Mouse (Mus musculus): ENCODE measurements around the gene Hoxb9. TPM values are rescaled to one million over a fixed set of nuclear protein-coding genes. Genes with fewer than 3 reads are reported as not detected.

Hoxb9 gene
- polyA plus RNA-seq, 1 experiment from 2014 or later: not detected

DNA sequence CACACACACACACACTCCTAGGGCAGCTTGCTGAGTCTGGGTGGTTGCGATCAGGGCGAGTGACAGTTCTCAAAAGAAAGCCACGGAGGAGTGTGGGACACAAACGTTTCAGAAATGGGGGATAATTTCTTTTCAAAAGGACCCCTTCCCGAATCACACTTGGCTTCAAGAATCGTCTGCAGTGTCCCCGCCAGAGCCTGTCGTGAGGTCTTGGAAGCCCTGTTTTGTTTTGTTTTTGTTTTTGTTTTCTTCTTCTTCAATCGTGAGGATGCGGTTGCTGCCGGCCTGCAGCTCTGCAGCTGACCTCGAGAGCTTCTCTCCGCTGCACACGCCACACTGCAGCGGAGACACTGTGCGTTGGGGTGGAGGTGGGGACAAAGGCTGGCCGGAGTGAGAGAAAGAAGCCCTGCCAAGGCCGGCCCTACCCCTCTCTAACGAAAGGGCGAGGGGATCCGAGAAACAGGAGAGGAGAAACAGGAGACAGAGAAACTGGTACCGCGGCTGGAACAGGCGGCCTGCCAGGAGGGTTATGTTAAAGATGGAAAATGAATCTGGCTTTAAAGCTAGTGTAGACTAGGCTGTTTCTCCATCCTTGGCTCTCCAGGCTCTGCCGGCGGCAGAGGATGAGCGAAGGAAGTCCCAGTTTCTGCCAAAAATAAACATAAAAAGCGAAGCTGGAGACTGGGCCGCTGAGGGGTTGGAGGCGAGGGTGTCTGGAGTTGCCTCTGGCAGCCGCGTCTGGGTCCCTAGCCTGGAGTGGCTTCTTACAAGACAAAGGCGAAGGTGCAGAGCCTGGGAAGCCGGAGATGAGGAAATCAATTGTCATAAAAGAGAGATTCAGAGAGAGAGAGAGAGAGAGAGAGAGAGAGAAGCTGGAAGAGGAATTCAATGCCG lies 6.1 kb downstream of the Hoxb9 start:
- no peak for ATAC-seq (ENCODE audit: insufficient number of reproducible peaks, insufficient read depth, low FRiP score, low read depth)
- Histone ChIP-seq H3K9me3 (ENCODE audit: control insufficient read depth, low read length) (no peaks in the 10 kb centered on the region), H3K4me3 (ENCODE audit: control insufficient read depth in 1 of 2, insufficient read depth in 1 of 2, low read depth in 1 of 2, low read length in 2 of 2) (no peak overlapping the region), H3K4me1 (ENCODE audit: control insufficient read depth in 2 of 2, insufficient read depth in 2 of 2, low read length in 2 of 2) (0 out of 4 replicates have a peak, but pooled peaks cover 0 to under 1% of the 10 kb centered on the region in 2 experiments), H3K36me3 (ENCODE audit: control insufficient read depth, insufficient read depth, low read length) (no peaks in the 10 kb centered on the region), H3K9ac (ENCODE audit: low read length) (no peak overlapping the region), H3K4me2 (ENCODE audit: low read length) (no peak overlapping the region), H3K27me3 (ENCODE audit: control insufficient read depth, insufficient read depth, low read length) (peaks cover 99% of the 10 kb centered on the region), H3K27ac (replicated peaks in 1 of 2; ENCODE audit: control insufficient read depth in 1 of 2, insufficient read depth in 1 of 2, low read depth in 2 of 2, low read length in 2 of 2) (no peak overlapping the region)
- WGBS: 2% methylated on average over 35 of the region's 35 CpGs

DNA sequence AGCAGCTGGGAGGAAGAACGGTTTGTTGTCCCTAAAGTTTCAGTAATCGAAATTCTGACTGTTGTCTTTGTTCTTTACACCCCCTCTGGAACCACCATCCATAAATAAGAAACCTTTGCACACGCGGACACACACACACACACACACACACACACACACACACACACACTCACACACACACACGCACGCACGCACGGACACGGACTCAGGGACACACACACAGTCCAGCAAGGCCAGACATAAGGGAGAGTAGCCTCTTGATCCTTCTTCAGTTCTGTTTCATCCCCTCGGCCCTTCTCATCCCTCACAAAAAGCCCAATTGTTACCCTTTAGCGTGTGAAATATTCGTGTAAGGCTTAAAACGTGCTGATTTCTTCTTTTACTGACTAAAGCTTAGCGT lies 7.1 kb downstream of the Hoxb9 start:
- Histone ChIP-seq H3K36me3 (ENCODE audit: control insufficient read depth, insufficient read depth, low read length) (no peaks in the 10 kb centered on the region), H3K9ac (ENCODE audit: low read length) (no peak overlapping the region), H3K9me3 (ENCODE audit: control insufficient read depth, low read length) (no peaks in the 10 kb centered on the region), H3K4me3 (ENCODE audit: control insufficient read depth in 1 of 2, insufficient read depth in 1 of 2, low read depth in 1 of 2, low read length in 2 of 2) (no peak overlapping the region), H3K27me3 (ENCODE audit: control insufficient read depth, insufficient read depth, low read length) (peaks cover 99% of the 10 kb centered on the region), H3K4me2 (ENCODE audit: low read length) (no peak overlapping the region), H3K27ac (replicated peaks in 1 of 2; ENCODE audit: control insufficient read depth in 1 of 2, insufficient read depth in 1 of 2, low read depth in 2 of 2, low read length in 2 of 2) (no peak overlapping the region), H3K4me1 (ENCODE audit: control insufficient read depth in 2 of 2, insufficient read depth in 2 of 2, low read length in 2 of 2) (no peaks in the 10 kb centered on the region)
- ATAC-seq (ENCODE audit: insufficient number of reproducible peaks, insufficient read depth, low FRiP score, low read depth): no peak
- WGBS: 18% methylated on average over 11 of the region's 14 CpGs

DNA sequence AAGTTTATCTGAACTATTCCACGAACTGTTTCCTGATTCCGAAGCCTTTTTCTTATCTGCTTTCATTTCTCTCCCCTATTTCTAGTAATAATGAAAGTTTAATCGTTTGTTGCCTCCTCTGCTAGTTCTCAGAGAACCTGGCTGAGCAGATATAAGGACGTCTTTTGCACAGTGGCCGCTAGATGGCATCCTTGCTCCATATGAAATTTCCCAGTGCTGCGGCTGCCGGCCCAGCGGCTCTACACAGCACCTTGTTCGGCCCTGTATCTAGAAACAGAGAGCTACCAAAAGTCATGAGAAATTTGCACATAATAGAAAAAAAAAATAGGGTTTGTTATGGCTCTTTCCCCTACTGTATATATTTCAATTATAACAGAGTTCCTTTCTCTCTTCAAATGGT lies 7.5 kb downstream of the Hoxb9 start:
- no peak overlapping the region for H3K27ac ChIP-seq (replicated peaks in 1 of 2; ENCODE audit: control insufficient read depth in 1 of 2, insufficient read depth in 1 of 2, low read depth in 2 of 2, low read length in 2 of 2)
- WGBS: 1% methylated on average over 9 of the region's 9 CpGs

DNA sequence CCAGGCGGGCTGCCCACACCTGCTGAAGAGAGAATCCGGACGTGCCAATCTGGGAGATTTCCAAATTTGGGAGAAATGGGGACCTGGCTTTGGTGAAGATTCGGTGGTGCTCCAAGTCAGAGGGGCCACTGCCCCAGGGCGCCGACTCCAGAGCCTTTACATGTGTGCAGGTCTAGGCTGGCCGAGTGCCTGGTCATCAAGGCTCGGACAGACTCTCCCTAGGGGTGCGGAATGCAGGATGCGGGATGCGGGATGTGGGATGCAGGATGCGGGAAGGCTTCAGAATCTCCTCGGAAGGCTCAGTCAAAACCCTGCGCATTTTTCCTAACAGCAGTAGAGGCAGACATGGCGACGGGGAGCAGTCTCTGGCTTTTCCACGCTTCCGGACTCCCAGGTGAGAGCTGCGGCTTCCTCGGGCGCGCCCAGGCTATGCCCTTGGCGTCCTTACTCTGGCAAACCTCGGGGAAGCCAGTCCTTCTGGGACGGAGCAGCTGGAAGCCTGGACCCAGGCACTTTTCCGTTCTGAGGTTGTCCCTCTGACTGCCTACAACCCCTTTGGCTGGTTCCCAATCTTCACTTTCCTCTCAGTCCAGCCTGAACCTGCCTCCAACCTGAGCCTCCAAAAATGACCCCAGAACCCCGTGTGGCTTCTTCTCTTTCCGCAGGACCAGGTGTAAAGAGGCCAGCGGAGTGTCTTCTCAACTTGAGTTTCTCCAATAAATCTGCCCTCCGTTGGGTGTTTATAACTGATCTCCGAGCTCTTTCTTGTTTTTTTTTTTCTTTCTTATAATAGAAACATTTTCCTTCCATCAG lies 8.4 kb downstream of the Hoxb9 start:
- H3K27me3 ChIP-seq (ENCODE audit: control insufficient read depth, insufficient read depth, low read length): peaks cover 99% of the 10 kb centered on the region
- H3K9me3 ChIP-seq (ENCODE audit: control insufficient read depth, low read length): no peaks in the 10 kb centered on the region
- WGBS: 4% methylated on average over 31 of the region's 31 CpGs
- H3K27ac ChIP-seq (replicated peaks in 1 of 2; ENCODE audit: control insufficient read depth in 1 of 2, insufficient read depth in 1 of 2, low read depth in 2 of 2, low read length in 2 of 2): no peak overlapping the region
- H3K4me1 ChIP-seq (ENCODE audit: control insufficient read depth in 2 of 2, insufficient read depth in 2 of 2, low read length in 2 of 2): peaks cover 0 to 11% of the 10 kb centered on the region in 2 experiments; a peak in 3 of 4 replicates
- H3K36me3 ChIP-seq (ENCODE audit: control insufficient read depth, insufficient read depth, low read length): no peaks in the 10 kb centered on the region
- H3K4me2 ChIP-seq (ENCODE audit: low read length): no peak overlapping the region
- no peak for ATAC-seq (ENCODE audit: insufficient number of reproducible peaks, insufficient read depth, low FRiP score, low read depth)
- H3K4me3 ChIP-seq (ENCODE audit: control insufficient read depth in 1 of 2, insufficient read depth in 1 of 2, low read depth in 1 of 2, low read length in 2 of 2): no peak overlapping the region
- H3K9ac ChIP-seq (ENCODE audit: low read length): no peak overlapping the region

More for the DNA sequence above, 7.5 kb downstream of the Hoxb9 start:
- H3K4me3 ChIP-seq (ENCODE audit: control insufficient read depth in 1 of 2, insufficient read depth in 1 of 2, low read depth in 1 of 2, low read length in 2 of 2): no peak overlapping the region
- no peak for ATAC-seq (ENCODE audit: insufficient number of reproducible peaks, insufficient read depth, low FRiP score, low read depth)
- no peak overlapping the region for H3K9ac ChIP-seq (ENCODE audit: low read length)
- no peak overlapping the region for H3K4me2 ChIP-seq (ENCODE audit: low read length)
- no peaks in the 10 kb centered on the region for H3K9me3 ChIP-seq (ENCODE audit: control insufficient read depth, low read length)
- H3K36me3 ChIP-seq (ENCODE audit: control insufficient read depth, insufficient read depth, low read length): no peaks in the 10 kb centered on the region
- H3K4me1 ChIP-seq (ENCODE audit: control insufficient read depth in 2 of 2, insufficient read depth in 2 of 2, low read length in 2 of 2): 0 out of 4 replicates have a peak, but pooled peaks cover 0 to 2% of the 10 kb centered on the region in 2 experiments
- peaks cover 99% of the 10 kb centered on the region for H3K27me3 ChIP-seq (ENCODE audit: control insufficient read depth, insufficient read depth, low read length)

DNA sequence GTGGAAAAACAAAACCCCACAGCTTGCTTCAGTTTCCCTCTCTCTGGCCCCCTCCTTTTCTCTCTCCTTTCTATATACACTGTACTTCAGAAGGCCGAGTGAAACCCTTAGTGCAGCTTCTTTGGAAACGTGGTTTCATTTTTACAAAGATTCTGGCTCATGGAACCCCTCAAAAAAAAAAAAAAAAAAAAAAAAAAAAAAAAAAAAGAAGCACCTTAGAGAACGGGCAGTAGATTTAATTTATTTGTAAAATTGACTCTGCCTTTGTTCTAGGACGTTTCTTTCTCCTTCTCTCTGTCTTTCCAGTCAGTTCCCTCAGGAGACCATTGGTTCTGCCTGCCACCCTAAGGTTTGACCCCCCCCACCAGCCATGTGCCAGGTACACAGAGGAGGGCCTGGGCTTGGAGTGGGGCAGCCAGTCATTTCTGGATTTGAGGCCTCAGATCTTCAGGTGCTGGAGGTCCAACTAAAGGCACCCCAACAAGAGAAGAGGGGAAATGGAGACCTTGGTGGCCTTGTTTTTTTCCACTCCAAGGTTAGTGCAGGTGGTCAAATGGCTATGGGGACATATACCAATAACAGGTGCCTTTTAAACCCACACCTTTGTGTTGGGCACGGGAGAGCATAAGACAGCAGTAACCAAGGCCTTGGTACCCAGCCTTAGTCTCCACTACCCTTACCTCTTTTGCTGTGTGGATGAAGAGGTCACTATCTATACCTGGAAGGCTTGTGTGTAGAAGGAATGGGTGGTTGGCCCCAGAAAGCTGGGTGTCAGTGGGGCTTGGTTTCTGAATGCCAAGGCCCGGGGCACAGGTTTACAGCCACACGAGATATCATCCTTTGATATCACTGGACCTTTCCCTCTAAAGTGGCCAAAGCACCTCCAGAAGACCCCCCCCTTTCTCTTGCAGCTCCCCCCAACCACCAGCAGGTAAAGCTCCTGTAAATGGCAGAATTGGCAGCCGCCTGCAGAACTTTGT lies 9.4 kb downstream of the Hoxb9 start:
- no peak for ATAC-seq (ENCODE audit: insufficient number of reproducible peaks, insufficient read depth, low FRiP score, low read depth)
- Histone ChIP-seq H3K9me3 (ENCODE audit: control insufficient read depth, low read length) (no peaks in the 10 kb centered on the region), H3K9ac (ENCODE audit: low read length) (no peak overlapping the region), H3K4me1 (ENCODE audit: control insufficient read depth in 2 of 2, insufficient read depth in 2 of 2, low read length in 2 of 2) (peaks cover 0 to 11% of the 10 kb centered on the region in 2 experiments; a peak in 3 of 4 replicates), H3K36me3 (ENCODE audit: control insufficient read depth, insufficient read depth, low read length) (no peaks in the 10 kb centered on the region), H3K27me3 (ENCODE audit: control insufficient read depth, insufficient read depth, low read length) (peaks cover 99% of the 10 kb centered on the region), H3K4me2 (ENCODE audit: low read length) (no peak overlapping the region), H3K4me3 (ENCODE audit: control insufficient read depth in 1 of 2, insufficient read depth in 1 of 2, low read depth in 1 of 2, low read length in 2 of 2) (no peak overlapping the region), H3K27ac (replicated peaks in 1 of 2; ENCODE audit: control insufficient read depth in 1 of 2, insufficient read depth in 1 of 2, low read depth in 2 of 2, low read length in 2 of 2) (no peak overlapping the region)
- 11% methylated on average over 8 of the region's 8 CpGs for WGBS

DNA sequence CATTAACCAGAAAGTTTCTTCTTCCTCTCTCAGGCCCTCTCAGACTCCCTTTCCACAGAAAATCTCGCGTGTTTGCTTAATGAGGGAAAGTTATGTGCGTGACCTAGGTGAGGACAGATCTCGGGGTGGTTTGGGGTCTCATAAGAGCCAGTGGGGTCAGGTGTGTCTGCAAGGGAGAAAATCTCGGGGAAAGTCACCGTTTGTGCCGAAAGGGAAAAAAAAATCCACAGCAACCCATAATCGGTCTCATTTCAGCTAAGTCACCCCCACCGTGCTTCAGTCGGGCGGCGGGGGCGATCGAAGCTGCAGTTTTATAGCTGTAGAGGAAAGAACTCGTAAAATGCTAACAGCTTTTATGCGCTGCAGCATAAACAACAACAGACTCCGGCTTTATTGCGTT lies 10.1 kb downstream of the Hoxb9 start:
- Histone ChIP-seq H3K4me1 (ENCODE audit: control insufficient read depth in 2 of 2, insufficient read depth in 2 of 2, low read length in 2 of 2) (peaks cover 0 to 11% of the 10 kb centered on the region in 2 experiments; a peak in 3 of 4 replicates), H3K9ac (ENCODE audit: low read length) (no peak overlapping the region), H3K4me3 (ENCODE audit: control insufficient read depth in 1 of 2, insufficient read depth in 1 of 2, low read depth in 1 of 2, low read length in 2 of 2) (no peak overlapping the region), H3K4me2 (ENCODE audit: low read length) (no peak overlapping the region), H3K27me3 (ENCODE audit: control insufficient read depth, insufficient read depth, low read length) (peaks cover 99% of the 10 kb centered on the region), H3K9me3 (ENCODE audit: control insufficient read depth, low read length) (no peaks in the 10 kb centered on the region), H3K27ac (replicated peaks in 1 of 2; ENCODE audit: control insufficient read depth in 1 of 2, insufficient read depth in 1 of 2, low read depth in 2 of 2, low read length in 2 of 2) (no peak overlapping the region), H3K36me3 (ENCODE audit: control insufficient read depth, insufficient read depth, low read length) (no peaks in the 10 kb centered on the region)
- 5% methylated on average over 18 of the region's 18 CpGs for WGBS
- ATAC-seq (ENCODE audit: insufficient number of reproducible peaks, insufficient read depth, low FRiP score, low read depth): no peak

Data from heart, embryonic 14.5 days (tissue).